In the genomic region with DNA sequence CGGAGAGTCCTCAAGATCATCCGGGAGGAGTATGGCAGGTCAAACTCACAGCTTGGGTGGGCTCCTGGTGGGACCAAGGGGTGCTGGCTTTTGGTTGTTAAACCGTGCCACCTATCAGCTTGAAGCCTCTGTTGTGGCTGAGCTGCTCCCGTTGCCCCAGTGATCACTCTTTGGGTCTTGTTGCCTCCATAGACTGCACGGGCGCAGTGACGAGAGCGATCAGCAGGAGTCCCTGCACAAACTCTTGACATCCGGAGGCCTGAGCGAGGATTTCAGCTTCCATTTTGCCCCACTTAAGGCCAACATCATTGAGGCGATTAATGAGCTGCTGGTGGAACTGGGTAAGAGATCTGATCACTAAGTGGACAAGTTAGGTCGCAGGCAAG, we compare ENCODE assay signal across 8 mouse cellular contexts. TPM values are rescaled to one million over a fixed set of nuclear protein-coding genes. Genes with fewer than 3 reads are reported as not detected.
DNase-seq lines count a peak whose midpoint lies in the region; TF ChIP-seq lines count a peak whose summit lies in the region.

No protein-coding gene starts in this region.

- in situ Hi-C loops in CH12.LX (cut with MboI; ENCODE audit: low pct_ligation_motif_present, low pct_unique_long_range_greater_than_20kb, low sequenced_read_pairs) = no loop called here

- peaks cover 13% of the 10 kb centered on the region for H3K79me2 ChIP-seq in CH12.LX (replicated peaks; ENCODE audit: control insufficient read depth, extremely low read depth, insufficient read depth, poor library complexity, severe bottlenecking)

- H3K36me3 ChIP-seq in CH12.LX (replicated peaks in 1 of 2; ENCODE audit: control insufficient read depth in 1 of 2, insufficient read depth in 1 of 2, low read length in 1 of 2) = peaks cover 30 to 42% of the 10 kb centered on the region in 2 experiments
- H3K36me3 ChIP-seq in embryonic facial prominence, embryonic 10.5 days (replicated peaks) = peaks cover 44% of the 10 kb centered on the region
- H3K36me3 ChIP-seq in megakaryocyte, embryonic 14.5 days (replicated peaks; ENCODE audit: low read length) = peaks cover 42% of the 10 kb centered on the region

- 5% methylated on average over 12 of the region's 12 CpGs for WGBS in embryonic facial prominence, embryonic 10.5 days

- TF ChIP-seq EP300 in CH12.LX (IDR thresholded peaks at IDR 0.05; ENCODE audit: low read length) = no peak

- no peak for TF ChIP-seq POLR2A in CH12.LX (IDR thresholded peaks at IDR 0.05; ENCODE audit: low read depth, low read length)

- TF ChIP-seq RAD21 in CH12.LX (IDR thresholded peaks at IDR 0.05; ENCODE audit: low read depth, low read length) = no peak

- peak overlapping the region; percentile 82 to 94 (median 90) for H3K4me3 ChIP-seq in CH12.LX (replicated peaks in 1 of 3; ENCODE audit: low read depth in 2 of 3, low read length in 2 of 3, poor library complexity in 1 of 3)
- peak overlapping the region; percentile 96 for H3K4me3 ChIP-seq in embryonic facial prominence, embryonic 10.5 days
- peak overlapping the region; percentile 93 for H3K4me3 ChIP-seq in megakaryocyte, embryonic 14.5 days (replicated peaks)

- no peaks in the 10 kb centered on the region for H3K27me3 ChIP-seq in CH12.LX (replicated peaks)
- no peaks in the 10 kb centered on the region for H3K27me3 ChIP-seq in embryonic facial prominence, embryonic 10.5 days (replicated peaks; ENCODE audit: low read depth, poor library complexity, severe bottlenecking)
- H3K27me3 ChIP-seq in megakaryocyte, embryonic 14.5 days (replicated peaks) = peaks cover 2% of the 10 kb centered on the region

- DNase-seq in embryo, embryonic 10.5 days (ENCODE audit: low spot score) = peak; percentile 19
- no peak for DNase-seq in embryo, embryonic 11 days
- peak; percentile 51 for DNase-seq in CH12.LX (ENCODE audit: extremely low read depth)
- DNase-seq in embryonic facial prominence, embryonic 10.5 days (ENCODE audit: low spot score) = peak; percentile 31
- peak; percentile 78 for DNase-seq in induced T-regulatory cell, adult 2 months (ENCODE audit: low read depth)
- DNase-seq in thymus, postnatal 14 days = peak; percentile 53
- DNase-seq in urinary bladder, postnatal 10 days (ENCODE audit: low spot score) = no peak

- TF ChIP-seq CTCF in CH12.LX (conservative IDR thresholded peaks at IDR 0.05 in 1 of 2, IDR thresholded peaks at IDR 0.05 in 1 of 2; ENCODE audit: low read depth in 2 of 2, low read length in 2 of 2) = no peak

- dilution Hi-C loops in CH12.LX (cut with MboI; ENCODE audit: extremely low pct_ligation_motif_present, extremely low pct_unique_long_range_greater_than_20kb, low sequenced_read_pairs) = no loop called here

- H3K27ac ChIP-seq in CH12.LX (ENCODE audit: insufficient read depth, low read depth) = no peak overlapping the region
- peak overlapping the region; percentile 83 for H3K27ac ChIP-seq in embryonic facial prominence, embryonic 10.5 days (replicated peaks)

- H3K9ac ChIP-seq in CH12.LX (ENCODE audit: insufficient read depth, low read depth) = peak overlapping the region; percentile 59

- H3K4me2 ChIP-seq in CH12.LX (ENCODE audit: insufficient read depth, low read depth, poor library complexity, severe bottlenecking) = peak overlapping the region; percentile 64

- peaks cover 12 to 21% of the 10 kb centered on the region in 2 experiments for H3K4me1 ChIP-seq in CH12.LX (ENCODE audit: control insufficient read depth in 1 of 2, insufficient read depth in 2 of 2)
- H3K4me1 ChIP-seq in embryonic facial prominence, embryonic 10.5 days = peaks cover 32% of the 10 kb centered on the region
- peaks cover 36% of the 10 kb centered on the region for H3K4me1 ChIP-seq in megakaryocyte, embryonic 14.5 days

- H3K9me3 ChIP-seq in CH12.LX (replicated peaks; ENCODE audit: low read length) = no peaks in the 10 kb centered on the region
- no peaks in the 10 kb centered on the region for H3K9me3 ChIP-seq in embryonic facial prominence, embryonic 10.5 days
- no peaks in the 10 kb centered on the region for H3K9me3 ChIP-seq in megakaryocyte, embryonic 14.5 days

TF ChIP-seq in CH12.LX, 34 proteins besides CTCF, POLR2A, EP300 and RAD21:
- TF ChIP-seq UBTF (IDR thresholded peaks at IDR 0.05; ENCODE audit: low read depth, low read length) (0 out of 2 replicates have a peak, but pooled peaks have one; percentile 35), ZMIZ1 (IDR thresholded peaks at IDR 0.05; ENCODE audit: low read depth, low read length) (no peak)

RNA-seq across cellular contexts. Expression of a gene that starts 0.6 kb away (rescaled TPM):
- total RNA-seq in CH12.LX (2012; rRNA removed) = 123 and 138 TPM in 2 replicates
- total RNA-seq in CH12.LX (2014; rRNA removed) = 83.6 and 94.9 TPM in 2 replicates
- polyA plus RNA-seq in CH12.LX (2012; ENCODE audit: insufficient read length, low read depth) = 143 and 180 TPM in 2 replicates
- 119 and 122 TPM in 2 replicates for polyA plus RNA-seq in embryonic facial prominence, embryonic 10.5 days (2016; fragmentation: Nextera tagmentation; extraction: Ambion mirVana)
- 17.9 and 151 TPM in 2 replicates for polyA plus RNA-seq in megakaryocyte, embryonic 14.5 days (2012; ENCODE audit: insufficient read depth, low replicate concordance)

RNA-seq across cellular contexts. Expression of a gene that starts 42.3 kb away (rescaled TPM):
- 0.34 and 0.50 TPM in 2 replicates for total RNA-seq in CH12.LX (2012; rRNA removed)
- total RNA-seq in CH12.LX (2014; rRNA removed) = 0.64 and 0.76 TPM in 2 replicates
- 0.73 and 1.7 TPM in 2 replicates for polyA plus RNA-seq in CH12.LX (2012; ENCODE audit: insufficient read length, low read depth)
- polyA plus RNA-seq in embryonic facial prominence, embryonic 10.5 days (2016; fragmentation: Nextera tagmentation; extraction: Ambion mirVana) = 9.3 and 9.8 TPM in 2 replicates
- polyA plus RNA-seq in megakaryocyte, embryonic 14.5 days (2012; ENCODE audit: insufficient read depth, low replicate concordance) = 0.10 TPM in 1 of 2 replicates, not detected in the other

RNA-seq across cellular contexts. Expression of a gene that starts 50.5 kb away (rescaled TPM):
- total RNA-seq in CH12.LX (2012; rRNA removed) = 6.1 and 7.8 TPM in 2 replicates
- 8.2 and 9.8 TPM in 2 replicates for total RNA-seq in CH12.LX (2014; rRNA removed)
- polyA plus RNA-seq in CH12.LX (2012; ENCODE audit: insufficient read length, low read depth) = 6.7 and 8.3 TPM in 2 replicates
- 7.6 and 8.2 TPM in 2 replicates for polyA plus RNA-seq in embryonic facial prominence, embryonic 10.5 days (2016; fragmentation: Nextera tagmentation; extraction: Ambion mirVana)
- polyA plus RNA-seq in megakaryocyte, embryonic 14.5 days (2012; ENCODE audit: insufficient read depth, low replicate concordance) = 0.96 TPM in 1 of 2 replicates, not detected in the other

Comparison
In these comparisons a context has a peak if more than half of its experiments do, and no peak if none do; other contexts are left out.
1. DNase-seq: peak in embryo, embryonic 10.5 days (single experiment), CH12.LX (single experiment), embryonic facial prominence, embryonic 10.5 days (single experiment), induced T-regulatory cell, adult 2 months (single experiment) and thymus, postnatal 14 days (single experiment); none in embryo, embryonic 11 days (single experiment) and urinary bladder, postnatal 10 days (single experiment).
2. Peak in every context shown above with its lines, with median percentiles within 50 percentile points of each other: H3K4me3 ChIP-seq.